Mouse (Mus musculus): ENCODE results near the gene Fnbp1.

GRCm38 (mm10) chr2:31139174-31139632, 2.6 kb downstream of the Fnbp1 start:
- no peak for TF ChIP-seq CTCF (IDR thresholded peaks at IDR 0.05; ENCODE audit: low read depth)
- no peak for TF ChIP-seq EP300 (optimal IDR thresholded peaks at IDR 0.05)
